Mouse (Mus musculus) left cerebral cortex, adult 9 months (tissue): ENCODE measurements around the gene Gm4763.
"Not testable (repeated sequence)": the region's sequence is repeated elsewhere in the genome, so short reads cannot be mapped to it uniquely, and the experiment has no call there.

Source experiments
- DNase-seq, 2 experiments: peaks; one replicate each; pipeline ENCODE4 v3.0.0; 2022; ENCODE audit warnings: low spot score in 2 of 2

Gm4763 gene

GRCm38 (mm10) chr7:24726808-24727207 is at the start of gene Gm4763:
TSS of gene Gm4763 (minus strand) at chr7:24726908.
- not testable (repeated sequence) for DNase-seq

- no peak for DNase-seq
These were observed 49.4 kb upstream of the Gm4763 start for GRCm38 (mm10) chr7:24776145-24776544.

- DNase-seq = no peak
These were observed 47.3 kb upstream of the Gm4763 start for GRCm38 (mm10) chr7:24773942-24774535.

GRCm38 (mm10) chr7:24771361-24771760 is 44.7 kb upstream of the Gm4763 start:
- DNase-seq = no peak

- no peak for DNase-seq
These were observed 35.9 kb upstream of the Gm4763 start for GRCm38 (mm10) chr7:24762574-24762973.

- DNase-seq = no peak
These were observed 34.5 kb upstream of the Gm4763 start for GRCm38 (mm10) chr7:24761161-24761560.

GRCm38 (mm10) chr7:24760211-24760610 is 33.5 kb upstream of the Gm4763 start, which contains the start of gene Cd177:
TSS of gene Cd177 (minus strand) at chr7:24760311.
- DNase-seq = no peak

GRCm38 (mm10) chr7:24758520-24758919 is 31.8 kb upstream of the Gm4763 start:
- no peak for DNase-seq

- no peak for DNase-seq
These were observed 26.8 kb upstream of the Gm4763 start for GRCm38 (mm10) chr7:24753476-24753875.

GRCm38 (mm10) chr7:24751610-24752009 is 24.9 kb upstream of the Gm4763 start:
- no peak for DNase-seq

GRCm38 (mm10) chr7:24750695-24751094 is 24.0 kb upstream of the Gm4763 start:
- DNase-seq = no peak

GRCm38 (mm10) chr7:24735970-24736670 is 9.4 kb upstream of the Gm4763 start:
- no peak for DNase-seq

- DNase-seq = no peak
These were observed 11.7 kb downstream of the Gm4763 start for GRCm38 (mm10) chr7:24715039-24715438.

GRCm38 (mm10) chr7:24708832-24709292 is 17.8 kb downstream of the Gm4763 start, which contains the start of gene BC049730:
TSS of gene BC049730 (plus strand) at chr7:24709242.
- DNase-seq = no peak

GRCm38 (mm10) chr7:24702841-24703240 is 23.9 kb downstream of the Gm4763 start:
- not testable (repeated sequence) for DNase-seq

GRCm38 (mm10) chr7:24697891-24698290 is 28.8 kb downstream of the Gm4763 start:
- not testable (repeated sequence) for DNase-seq

- DNase-seq = not testable (repeated sequence)
These were observed 34.0 kb downstream of the Gm4763 start for GRCm38 (mm10) chr7:24692693-24693092.

GRCm38 (mm10) chr7:24687519-24687918 is 39.2 kb downstream of the Gm4763 start:
- DNase-seq = not testable (repeated sequence)

- not testable (repeated sequence) for DNase-seq
These were observed 42.6 kb downstream of the Gm4763 start for GRCm38 (mm10) chr7:24684121-24684520.

GRCm38 (mm10) chr7:24676575-24676974 is 50.1 kb downstream of the Gm4763 start, which contains the start of gene Tex101:
TSS of gene Tex101 (minus strand) at chr7:24676675.
- DNase-seq = no peak

- DNase-seq = no peak
These were observed 54.7 kb downstream of the Gm4763 start for GRCm38 (mm10) chr7:24671944-24672439.
